In the genomic region with DNA sequence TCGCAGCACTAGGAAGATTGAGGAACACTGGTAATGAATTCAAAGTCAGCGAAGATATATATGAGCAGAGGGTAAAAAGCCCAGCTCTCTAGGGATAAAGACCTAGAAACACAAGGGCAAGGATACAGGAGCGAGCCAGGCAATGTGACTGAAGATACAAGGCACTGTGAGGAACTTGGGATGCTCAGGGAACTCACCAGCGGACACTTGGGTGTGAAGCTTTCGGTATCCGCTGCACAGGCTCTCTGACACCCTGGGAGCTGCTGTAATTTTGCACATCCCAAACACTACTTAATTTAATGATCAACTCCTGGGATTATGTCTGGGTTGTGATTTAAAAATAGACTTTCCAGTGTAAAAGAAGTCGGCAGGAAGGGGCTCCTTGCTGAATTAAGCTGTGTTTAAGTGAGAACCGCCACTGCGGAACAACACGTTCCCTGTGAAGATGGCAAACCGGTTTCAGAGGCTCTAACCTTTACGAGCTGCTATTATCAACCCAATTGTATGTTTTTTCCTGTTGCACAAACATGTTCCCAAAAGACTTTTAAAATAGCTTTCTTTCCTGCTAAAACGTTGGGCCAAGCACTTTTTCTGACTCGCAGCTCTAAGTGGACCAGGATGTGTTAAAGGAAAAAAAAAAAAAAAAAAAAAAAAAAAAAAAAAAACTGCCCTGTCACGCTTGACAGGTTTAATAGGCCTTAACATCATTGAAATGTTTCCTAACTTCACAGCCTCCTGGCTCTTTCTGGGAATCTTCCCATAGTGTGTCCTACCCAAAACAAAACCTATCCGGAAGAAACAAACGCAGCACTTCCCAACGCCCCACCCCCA, we compare ENCODE assay signal across 8 mouse cellular contexts. TPM values are rescaled to one million over a fixed set of nuclear protein-coding genes. Genes with fewer than 3 reads are reported as not detected.
DNase-seq lines count a peak whose midpoint lies in the region; ATAC-seq and TF ChIP-seq lines count a peak whose summit lies in the region.

No protein-coding gene starts in this region.

- DNase-seq in embryonic facial prominence, embryonic 11.5 days (ENCODE audit: low spot score) = peak; percentile 27
- peak; percentile 6 for DNase-seq in hindbrain, postnatal 0 days (ENCODE audit: low spot score)
- peak; percentile 89 for DNase-seq in midbrain, embryonic 11.5 days (ENCODE audit: low spot score, missing footprints)
- DNase-seq in urinary bladder, adult 18-20 months (ENCODE audit: low spot score in 2 of 2) = no peak
- no peak for DNase-seq in layer of hippocampus, adult 8-10 months (ENCODE audit: low spot score in 2 of 2)
- no peak for DNase-seq in thymus, postnatal 36 days

- TF ChIP-seq CTCF in hindbrain, postnatal 0 days (IDR thresholded peaks at IDR 0.05; ENCODE audit: low read depth) = no peak

- 0 out of 2 replicates have a peak overlapping the region, but pooled peaks have one; percentile 14 for H3K4me2 ChIP-seq in embryonic facial prominence, embryonic 11.5 days (ENCODE audit: low read depth, low read length)
- peak overlapping the region; percentile 49 for H3K4me2 ChIP-seq in hindbrain, postnatal 0 days (ENCODE audit: low read depth, low read length)
- peak overlapping the region; percentile 31 for H3K4me2 ChIP-seq in midbrain, embryonic 11.5 days

- H3K9me3 ChIP-seq in erythroblast, embryonic 14.5 days (ENCODE audit: control insufficient read depth, low read length) = no peaks in the 10 kb centered on the region
- no peaks in the 10 kb centered on the region for H3K9me3 ChIP-seq in embryonic facial prominence, embryonic 11.5 days (replicated peaks; ENCODE audit: control insufficient read depth, low read length)
- no peaks in the 10 kb centered on the region for H3K9me3 ChIP-seq in hindbrain, postnatal 0 days (ENCODE audit: low read length)
- no peaks in the 10 kb centered on the region for H3K9me3 ChIP-seq in midbrain, embryonic 11.5 days (ENCODE audit: control insufficient read depth, low read length)

- peak overlapping the region; percentile 54 for H3K4me3 ChIP-seq in erythroblast, embryonic 14.5 days (replicated peaks)
- no peak overlapping the region for H3K4me3 ChIP-seq in embryonic facial prominence, embryonic 11.5 days (ENCODE audit: low read depth, low read length)
- peak overlapping the region; percentile 21 for H3K4me3 ChIP-seq in hindbrain, postnatal 0 days (ENCODE audit: low read length)
- H3K4me3 ChIP-seq in midbrain, embryonic 11.5 days (ENCODE audit: low read depth, low read length) = no peak overlapping the region

- H3K27ac ChIP-seq in embryonic facial prominence, embryonic 11.5 days (replicated peaks; ENCODE audit: low read depth, low read length) = no peak overlapping the region
- 0 out of 2 replicates have a peak overlapping the region, but pooled peaks have one; percentile 8 for H3K27ac ChIP-seq in hindbrain, postnatal 0 days
- H3K27ac ChIP-seq in midbrain, embryonic 11.5 days (ENCODE audit: low read depth, low read length) = no peak overlapping the region

- no peaks in the 10 kb centered on the region for H3K36me3 ChIP-seq in erythroblast, embryonic 14.5 days (ENCODE audit: control insufficient read depth)
- no peaks in the 10 kb centered on the region for H3K36me3 ChIP-seq in embryonic facial prominence, embryonic 11.5 days (replicated peaks; ENCODE audit: control insufficient read depth, insufficient read depth, low read depth, low read length)
- H3K36me3 ChIP-seq in hindbrain, postnatal 0 days (ENCODE audit: insufficient read depth, low read length) = no peaks in the 10 kb centered on the region
- no peaks in the 10 kb centered on the region for H3K36me3 ChIP-seq in midbrain, embryonic 11.5 days (ENCODE audit: control insufficient read depth, insufficient read depth, low read length)

- no peaks in the 10 kb centered on the region for H3K27me3 ChIP-seq in erythroblast, embryonic 14.5 days (ENCODE audit: control insufficient read depth)
- H3K27me3 ChIP-seq in embryonic facial prominence, embryonic 11.5 days (ENCODE audit: control insufficient read depth, insufficient read depth, low read length) = no peaks in the 10 kb centered on the region
- no peaks in the 10 kb centered on the region for H3K27me3 ChIP-seq in hindbrain, postnatal 0 days (ENCODE audit: insufficient read depth, low read length)
- no peaks in the 10 kb centered on the region for H3K27me3 ChIP-seq in midbrain, embryonic 11.5 days (ENCODE audit: control insufficient read depth, insufficient read depth, low read length)

- no peak overlapping the region for H3K9ac ChIP-seq in embryonic facial prominence, embryonic 11.5 days (replicated peaks; ENCODE audit: low read length)
- no peak overlapping the region for H3K9ac ChIP-seq in hindbrain, postnatal 0 days (replicated peaks; ENCODE audit: low read length)
- no peak overlapping the region for H3K9ac ChIP-seq in midbrain, embryonic 11.5 days (ENCODE audit: low read length)

- H3K4me1 ChIP-seq in erythroblast, embryonic 14.5 days (ENCODE audit: control insufficient read depth) = peaks cover 13% of the 10 kb centered on the region
- no peaks in the 10 kb centered on the region for H3K4me1 ChIP-seq in embryonic facial prominence, embryonic 11.5 days (ENCODE audit: control insufficient read depth, insufficient read depth, low read length)
- H3K4me1 ChIP-seq in hindbrain, postnatal 0 days (ENCODE audit: insufficient read depth, low read length) = no peaks in the 10 kb centered on the region
- H3K4me1 ChIP-seq in midbrain, embryonic 11.5 days (ENCODE audit: control insufficient read depth, insufficient read depth, low read length) = peaks cover 4% of the 10 kb centered on the region; the same call in 1 of the 2 replicates

- ATAC-seq in erythroblast, adult 5-6 weeks (replicated peaks; ENCODE audit: low FRiP score, poor library complexity, severe bottlenecking) = no peak
- no peak for ATAC-seq in embryonic facial prominence, embryonic 11.5 days (replicated peaks; ENCODE audit: insufficient number of reproducible peaks, low FRiP score, low TSS enrichment, low read depth)
- ATAC-seq in hindbrain, postnatal 0 days = no peak
- ATAC-seq in midbrain, embryonic 11.5 days (ENCODE audit: low FRiP score) = peak; percentile 43

- 41% methylated on average over 18 of the region's 18 CpGs for WGBS in embryonic facial prominence, embryonic 11.5 days
- WGBS in hindbrain, postnatal 0 days = 39% methylated on average over 18 of the region's 18 CpGs
- 43% methylated on average over 18 of the region's 18 CpGs for WGBS in midbrain, embryonic 11.5 days

RNA-seq across cellular contexts. Expression of gene Calcrl, which starts 38.4 kb away (rescaled TPM):
- polyA plus RNA-seq in erythroblast, embryonic 14.5 days (2012) = not detected in 2 replicates
- 10.7 and 16.7 TPM in 2 replicates for total RNA-seq in erythroblast, adult 5-6 weeks (2015; ENCODE audit: low replicate concordance)
- 21.0 and 32.3 TPM in 2 replicates for total RNA-seq in erythroblast, adult 5-6 weeks (2017; ENCODE audit: low replicate concordance)
- 23.9 and 24.2 TPM in 2 replicates for polyA plus RNA-seq in embryonic facial prominence, embryonic 11.5 days (2014; fragmentation: Nextera tagmentation; extraction: Ambion mirVana)
- total RNA-seq in hindbrain, postnatal 0 days (2014; rRNA removed) = 19.8 and 31.9 TPM in 2 replicates
- 12.0 and 16.8 TPM in 2 replicates for polyA plus RNA-seq in hindbrain, postnatal 0 days (2015; fragmentation: Nextera tagmentation; extraction: Ambion mirVana)
- 16.5 and 20.2 TPM in 2 replicates for polyA plus RNA-seq in midbrain, embryonic 11.5 days (2014; fragmentation: Nextera tagmentation; extraction: Ambion mirVana)
- total RNA-seq in layer of hippocampus, adult 8-10 months (2022) = 10 to 100 TPM in 2 of 4 experiments, 1 to 10 TPM in 2; 9.6 to 12.6 (median 10.4) TPM

Comparison
In these comparisons a context has a peak if more than half of its experiments do, and no peak if none do; other contexts are left out.
1. H3K4me3 ChIP-seq: peak in erythroblast, embryonic 14.5 days (single experiment) and hindbrain, postnatal 0 days (single experiment); none in embryonic facial prominence, embryonic 11.5 days (single experiment) and midbrain, embryonic 11.5 days (single experiment).
2. DNase-seq: peak in embryonic facial prominence, embryonic 11.5 days (single experiment), hindbrain, postnatal 0 days (single experiment) and midbrain, embryonic 11.5 days (single experiment); none in urinary bladder, adult 18-20 months (0 of 2), layer of hippocampus, adult 8-10 months (0 of 2) and thymus, postnatal 36 days (0 of 2).
3. RNA of gene Calcrl, which starts 38.4 kb away (polyA plus RNA-seq): 23.9 to 24.2 TPM in embryonic facial prominence, embryonic 11.5 days, 16.5 to 20.2 TPM in midbrain, embryonic 11.5 days and 12.0 to 16.8 TPM in hindbrain, postnatal 0 days; not detected in erythroblast, embryonic 14.5 days; every median in the first group is over 10 times any median in the second.
4. Peak in every context shown above with its lines, with median percentiles within 50 percentile points of each other: H3K4me2 ChIP-seq.